Mouse (Mus musculus): ENCODE measurements around the gene Trpc4ap. TPM values are rescaled to one million over a fixed set of nuclear protein-coding genes. Genes with fewer than 3 reads are reported as not detected.

Gene Trpc4ap
- polyA plus RNA-seq, 1 experiment from 2014 or later: 153 TPM

DNA sequence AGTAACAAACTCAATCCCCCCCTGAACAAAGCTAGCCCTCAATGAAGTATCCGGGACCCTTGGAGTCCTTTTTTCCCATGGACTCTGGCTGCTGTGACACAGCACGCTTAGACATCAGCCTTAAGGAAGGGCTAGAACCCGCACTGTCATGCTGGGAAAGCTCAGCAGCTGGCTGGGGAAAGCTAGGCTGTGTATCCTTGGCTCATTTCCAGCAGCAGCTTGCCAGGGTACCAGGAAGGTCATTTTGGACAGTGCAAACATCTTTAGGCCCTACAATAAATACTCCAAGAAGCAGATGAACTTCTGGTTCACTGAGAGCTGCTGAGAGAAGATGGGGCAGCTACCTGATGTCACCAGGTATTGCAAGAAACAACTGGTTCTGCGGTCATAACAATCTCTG lies 20.9 kb downstream of the Trpc4ap start:
- Histone ChIP-seq H3K4me2 (ENCODE audit: low read length) (no peak overlapping the region), H3K9me3 (replicated peaks; ENCODE audit: control insufficient read depth, low read length) (no peaks in the 10 kb centered on the region), H3K4me3 (ENCODE audit: low read depth, low read length) (no peak overlapping the region), H3K9ac (ENCODE audit: low read length) (no peak overlapping the region), H3K27me3 (replicated peaks; ENCODE audit: control insufficient read depth, insufficient read depth, low read length) (no peaks in the 10 kb centered on the region), H3K36me3 (ENCODE audit: control insufficient read depth, insufficient read depth, low read length) (peaks cover 46% of the 10 kb centered on the region), H3K4me1 (ENCODE audit: control insufficient read depth, insufficient read depth, low read length) (no peaks in the 10 kb centered on the region), H3K27ac (ENCODE audit: low read depth, low read length) (no peak overlapping the region)
- DNase-seq (ENCODE audit: low spot score): peak; percentile 14
- no peak for ATAC-seq
- 86% methylated on average over 4 of the region's 4 CpGs for WGBS

DNA sequence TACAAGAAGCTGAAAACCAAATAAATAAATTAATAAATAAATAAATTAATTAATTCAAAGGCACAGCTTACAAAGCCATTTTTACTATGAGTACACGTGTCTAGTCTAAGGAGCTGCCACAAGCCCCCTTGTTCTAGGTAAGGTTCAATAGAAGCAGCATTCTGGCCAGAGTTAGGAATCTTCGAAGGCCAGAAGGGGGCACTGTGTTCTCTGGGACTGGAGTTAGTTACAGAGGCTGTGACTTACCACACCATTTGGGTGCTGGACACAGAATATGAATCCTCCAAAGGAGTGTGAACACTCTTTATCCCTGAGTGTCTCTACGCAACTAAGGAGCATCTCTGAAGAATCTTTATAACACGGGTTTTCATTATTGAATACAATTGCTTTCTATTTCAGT lies 23.7 kb downstream of the Trpc4ap start:
- Histone ChIP-seq H3K4me1 (ENCODE audit: control insufficient read depth, insufficient read depth, low read length) (no peaks in the 10 kb centered on the region), H3K27me3 (replicated peaks; ENCODE audit: control insufficient read depth, insufficient read depth, low read length) (no peaks in the 10 kb centered on the region), H3K36me3 (ENCODE audit: control insufficient read depth, insufficient read depth, low read length) (peaks cover 73% of the 10 kb centered on the region), H3K4me3 (ENCODE audit: low read depth, low read length) (no peak overlapping the region), H3K9ac (ENCODE audit: low read length) (no peak overlapping the region), H3K27ac (ENCODE audit: low read depth, low read length) (no peak overlapping the region), H3K4me2 (ENCODE audit: low read length) (no peak overlapping the region), H3K9me3 (replicated peaks; ENCODE audit: control insufficient read depth, low read length) (no peaks in the 10 kb centered on the region)
- 83% methylated on average over 4 of the region's 4 CpGs for WGBS
- ATAC-seq (no peak), DNase-seq (ENCODE audit: low spot score) (peak; percentile 22)

DNA sequence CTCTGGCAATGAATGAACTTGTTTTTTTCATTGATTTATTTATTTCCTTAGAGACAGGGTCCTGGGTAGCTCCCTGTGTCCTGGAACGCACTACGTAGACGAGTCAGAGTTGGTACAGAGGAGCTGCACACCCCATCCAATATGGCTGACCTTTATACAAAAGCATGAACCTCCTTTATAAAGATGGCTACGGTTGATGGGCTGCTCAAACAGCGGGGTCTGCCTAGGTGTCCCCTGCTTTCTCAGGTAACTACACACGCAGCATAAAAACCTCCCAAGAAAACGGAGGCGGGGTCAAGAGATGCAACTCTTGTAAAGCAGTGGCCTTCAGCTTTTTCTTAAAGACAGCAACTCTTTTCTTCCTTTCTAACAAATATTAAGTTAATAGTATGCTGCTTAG lies 24.3 kb downstream of the Trpc4ap start:
- H3K9me3 ChIP-seq (replicated peaks; ENCODE audit: control insufficient read depth, low read length): no peaks in the 10 kb centered on the region
- no peak overlapping the region for H3K9ac ChIP-seq (ENCODE audit: low read length)
- no peak for DNase-seq (ENCODE audit: low spot score)
- no peaks in the 10 kb centered on the region for H3K4me1 ChIP-seq (ENCODE audit: control insufficient read depth, insufficient read depth, low read length)
- H3K4me3 ChIP-seq (ENCODE audit: low read depth, low read length): no peak overlapping the region
- H3K27me3 ChIP-seq (replicated peaks; ENCODE audit: control insufficient read depth, insufficient read depth, low read length): no peaks in the 10 kb centered on the region
- no peak overlapping the region for H3K27ac ChIP-seq (ENCODE audit: low read depth, low read length)
- WGBS: 98% methylated on average over 8 of the region's 8 CpGs
- no peak overlapping the region for H3K4me2 ChIP-seq (ENCODE audit: low read length)
- peaks cover 76% of the 10 kb centered on the region for H3K36me3 ChIP-seq (ENCODE audit: control insufficient read depth, insufficient read depth, low read length)
- no peak for ATAC-seq

DNA sequence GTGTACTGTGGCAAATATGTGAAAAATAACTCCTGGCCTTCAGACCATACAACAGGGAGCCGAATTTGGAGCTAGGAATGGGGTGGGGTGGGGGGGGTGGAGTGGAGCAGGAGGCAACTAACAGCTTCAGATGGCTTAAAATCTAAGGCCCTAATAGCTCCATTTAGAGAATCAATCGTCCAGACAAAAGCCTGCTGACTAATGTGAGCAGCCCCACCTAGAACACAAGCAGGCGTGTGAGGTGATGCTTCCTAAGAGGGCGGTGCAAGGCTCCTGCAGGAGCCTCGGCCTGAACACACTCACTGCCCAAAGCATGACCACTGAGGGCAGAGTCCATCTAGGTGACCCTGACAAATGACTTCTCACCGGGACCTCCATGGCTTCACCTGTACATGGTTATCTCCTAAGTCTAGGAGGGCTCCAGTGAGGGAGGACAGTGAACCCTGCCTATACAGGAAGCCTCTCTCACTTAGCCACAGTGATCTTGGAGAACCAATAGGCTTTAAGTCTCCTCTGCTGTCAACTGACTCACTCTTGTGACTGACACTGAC lies 28.2 kb downstream of the Trpc4ap start:
- no peaks in the 10 kb centered on the region for H3K27me3 ChIP-seq (replicated peaks; ENCODE audit: control insufficient read depth, insufficient read depth, low read length)
- H3K4me2 ChIP-seq (ENCODE audit: low read length): no peak overlapping the region
- H3K9ac ChIP-seq (ENCODE audit: low read length): no peak overlapping the region
- no peak for ATAC-seq
- no peaks in the 10 kb centered on the region for H3K4me1 ChIP-seq (ENCODE audit: control insufficient read depth, insufficient read depth, low read length)
- H3K9me3 ChIP-seq (replicated peaks; ENCODE audit: control insufficient read depth, low read length): no peaks in the 10 kb centered on the region
- H3K4me3 ChIP-seq (ENCODE audit: low read depth, low read length): no peak overlapping the region
- H3K36me3 ChIP-seq (ENCODE audit: control insufficient read depth, insufficient read depth, low read length): peaks cover 82% of the 10 kb centered on the region
- H3K27ac ChIP-seq (ENCODE audit: low read depth, low read length): no peak overlapping the region
- DNase-seq (ENCODE audit: low spot score): no peak
- 82% methylated on average over 6 of the region's 6 CpGs for WGBS

DNA sequence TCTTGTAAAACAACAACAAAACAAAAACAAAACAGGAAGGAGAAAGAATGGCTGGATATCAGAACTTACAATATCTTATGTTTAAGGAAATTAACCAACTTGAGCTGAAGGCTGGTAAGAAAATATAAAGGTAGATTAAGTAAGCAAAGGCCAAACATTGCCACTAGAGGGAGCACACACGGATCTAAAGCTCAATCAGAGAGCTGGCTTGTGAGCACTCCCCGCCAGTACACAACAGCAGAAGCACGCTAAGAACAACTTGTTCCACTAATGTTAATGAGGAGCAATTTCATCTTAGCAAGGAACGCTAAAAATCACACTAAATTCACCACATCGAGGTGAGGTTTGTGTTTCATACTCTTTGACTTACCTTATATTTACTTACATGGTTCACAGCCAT lies 29.1 kb downstream of the Trpc4ap start:
- WGBS: 19% methylated on average over 5 of the region's 5 CpGs
- H3K9me3 ChIP-seq (replicated peaks; ENCODE audit: control insufficient read depth, low read length): no peaks in the 10 kb centered on the region
- no peaks in the 10 kb centered on the region for H3K4me1 ChIP-seq (ENCODE audit: control insufficient read depth, insufficient read depth, low read length)
- no peak overlapping the region for H3K4me3 ChIP-seq (ENCODE audit: low read depth, low read length)
- H3K9ac ChIP-seq (ENCODE audit: low read length): no peak overlapping the region
- H3K27ac ChIP-seq (ENCODE audit: low read depth, low read length): no peak overlapping the region
- H3K27me3 ChIP-seq (replicated peaks; ENCODE audit: control insufficient read depth, insufficient read depth, low read length): no peaks in the 10 kb centered on the region
- no peak overlapping the region for H3K4me2 ChIP-seq (ENCODE audit: low read length)
- DNase-seq (ENCODE audit: low spot score) (peak; percentile 89), ATAC-seq (no peak)
- peaks cover 82% of the 10 kb centered on the region for H3K36me3 ChIP-seq (ENCODE audit: control insufficient read depth, insufficient read depth, low read length)

DNA sequence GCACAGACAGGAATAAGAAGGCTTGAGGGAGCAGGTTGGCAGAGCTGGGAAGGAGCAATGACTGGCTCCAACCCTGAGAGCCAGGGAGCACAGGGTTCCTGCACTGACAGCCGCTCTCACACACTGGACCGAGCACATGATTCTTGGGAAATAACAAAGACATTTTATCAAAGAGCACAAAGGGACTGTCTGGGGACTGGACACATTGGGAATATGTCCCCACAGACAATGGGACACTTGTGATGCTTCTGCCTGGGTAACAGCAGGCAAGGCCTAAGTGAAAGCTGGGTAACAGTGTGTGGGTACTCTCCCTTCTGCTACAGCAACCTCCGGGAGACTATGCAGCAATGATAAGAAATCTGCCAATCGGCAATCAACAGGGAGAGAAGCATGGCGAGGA lies 29.8 kb downstream of the Trpc4ap start:
- Histone ChIP-seq H3K4me2 (ENCODE audit: low read length) (no peak overlapping the region), H3K9ac (ENCODE audit: low read length) (no peak overlapping the region), H3K27me3 (replicated peaks; ENCODE audit: control insufficient read depth, insufficient read depth, low read length) (no peaks in the 10 kb centered on the region), H3K4me3 (ENCODE audit: low read depth, low read length) (no peak overlapping the region), H3K9me3 (replicated peaks; ENCODE audit: control insufficient read depth, low read length) (no peaks in the 10 kb centered on the region), H3K4me1 (ENCODE audit: control insufficient read depth, insufficient read depth, low read length) (no peaks in the 10 kb centered on the region), H3K27ac (ENCODE audit: low read depth, low read length) (no peak overlapping the region), H3K36me3 (ENCODE audit: control insufficient read depth, insufficient read depth, low read length) (peaks cover 83% of the 10 kb centered on the region)
- 80% methylated on average over 5 of the region's 5 CpGs for WGBS
- ATAC-seq (no peak), DNase-seq (ENCODE audit: low spot score) (no peak)

DNA sequence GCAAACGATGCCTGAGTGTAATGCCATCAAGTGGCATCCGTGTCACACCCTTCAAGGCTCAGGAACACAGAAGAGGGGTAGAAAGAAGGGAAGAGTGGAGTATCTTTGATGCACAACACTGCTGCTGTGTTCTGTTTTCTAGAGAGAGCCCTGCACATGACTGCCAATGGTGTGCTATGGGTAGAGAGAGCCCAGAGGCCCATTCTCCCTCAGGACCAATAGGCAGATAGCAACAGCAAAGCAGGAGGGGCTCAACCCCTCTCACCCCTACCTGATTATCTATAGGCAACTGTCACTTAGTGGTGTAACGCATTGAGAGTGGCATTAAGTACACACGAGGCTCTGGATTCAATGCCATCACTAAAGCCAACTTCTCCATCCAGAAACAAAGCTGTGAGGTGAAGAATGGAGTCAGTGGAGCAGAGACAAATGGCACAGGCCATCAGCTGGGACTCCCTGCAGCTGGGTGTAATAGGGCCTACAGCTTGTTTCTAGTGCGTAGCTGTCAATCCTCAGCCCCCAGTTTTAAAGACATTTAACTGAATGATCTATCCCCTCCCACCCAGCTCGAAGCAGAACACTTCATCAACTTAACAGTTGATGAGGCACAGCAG lies 36.3 kb downstream of the Trpc4ap start:
- DNase-seq (ENCODE audit: low spot score) (peak; percentile 36), ATAC-seq (no peak)
- H3K27ac ChIP-seq (ENCODE audit: low read depth, low read length): 0 out of 2 replicates have a peak overlapping the region, but pooled peaks have one; percentile 23
- 24% methylated on average over 6 of the region's 6 CpGs for WGBS
- no peaks in the 10 kb centered on the region for H3K4me1 ChIP-seq (ENCODE audit: control insufficient read depth, insufficient read depth, low read length)
- no peak overlapping the region for H3K9ac ChIP-seq (ENCODE audit: low read length)
- H3K27me3 ChIP-seq (replicated peaks; ENCODE audit: control insufficient read depth, insufficient read depth, low read length): no peaks in the 10 kb centered on the region
- H3K4me2 ChIP-seq (ENCODE audit: low read length): no peak overlapping the region
- H3K4me3 ChIP-seq (ENCODE audit: low read depth, low read length): no peak overlapping the region
- peaks cover 91% of the 10 kb centered on the region for H3K36me3 ChIP-seq (ENCODE audit: control insufficient read depth, insufficient read depth, low read length)
- H3K9me3 ChIP-seq (replicated peaks; ENCODE audit: control insufficient read depth, low read length): no peaks in the 10 kb centered on the region

DNA sequence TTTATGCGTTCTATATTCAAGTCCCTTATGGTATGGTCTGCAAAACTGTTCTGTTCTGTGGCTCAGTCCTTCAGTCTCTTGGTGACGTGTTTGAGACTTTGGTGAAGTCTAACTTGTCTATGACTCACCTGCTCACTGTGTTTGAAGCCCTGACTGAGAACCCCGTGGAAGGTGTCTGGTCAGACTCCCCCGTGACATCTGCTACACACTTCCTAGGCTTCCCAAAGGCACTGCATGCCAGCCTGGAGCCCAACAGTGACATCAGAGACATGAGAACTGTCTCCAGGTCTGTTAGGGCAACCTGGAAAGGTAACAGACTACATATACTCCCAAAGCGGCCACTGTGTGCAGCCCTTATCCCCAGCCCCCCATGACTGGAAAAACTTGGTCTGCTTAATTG lies 39.6 kb downstream of the Trpc4ap start:
- Histone ChIP-seq H3K27me3 (replicated peaks; ENCODE audit: control insufficient read depth, insufficient read depth, low read length) (no peaks in the 10 kb centered on the region), H3K9ac (ENCODE audit: low read length) (no peak overlapping the region), H3K36me3 (ENCODE audit: control insufficient read depth, insufficient read depth, low read length) (peaks cover 96% of the 10 kb centered on the region), H3K9me3 (replicated peaks; ENCODE audit: control insufficient read depth, low read length) (no peaks in the 10 kb centered on the region), H3K27ac (ENCODE audit: low read depth, low read length) (no peak overlapping the region), H3K4me1 (ENCODE audit: control insufficient read depth, insufficient read depth, low read length) (no peaks in the 10 kb centered on the region), H3K4me3 (ENCODE audit: low read depth, low read length) (no peak overlapping the region), H3K4me2 (ENCODE audit: low read length) (no peak overlapping the region)
- 89% methylated on average over 5 of the region's 5 CpGs for WGBS
- no peak for DNase-seq (ENCODE audit: low spot score)
- no peak for ATAC-seq

DNA sequence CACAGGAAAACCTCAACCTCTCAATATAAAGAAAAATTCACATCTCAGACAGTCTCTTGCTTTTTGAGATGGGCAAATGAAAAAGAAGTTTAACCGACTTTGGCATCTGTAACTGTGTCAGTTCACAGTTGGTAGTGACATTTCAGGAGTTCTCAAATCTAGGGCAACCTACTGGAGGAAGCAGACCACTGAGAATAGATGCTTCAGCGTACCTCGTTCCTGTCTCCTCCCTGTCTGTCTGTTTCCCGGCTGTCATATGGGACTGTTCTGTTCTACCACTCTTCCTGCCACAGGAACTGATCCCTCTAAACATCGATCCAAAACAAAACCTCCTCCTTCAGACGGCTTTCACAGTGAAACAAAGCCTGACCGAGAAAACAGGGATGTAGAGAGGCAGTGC lies 46.4 kb downstream of the Trpc4ap start:
- 78% methylated on average over 7 of the region's 7 CpGs for WGBS
- no peak overlapping the region for H3K4me2 ChIP-seq (ENCODE audit: low read length)
- no peak overlapping the region for H3K9ac ChIP-seq (ENCODE audit: low read length)
- no peak overlapping the region for H3K27ac ChIP-seq (ENCODE audit: low read depth, low read length)
- no peaks in the 10 kb centered on the region for H3K27me3 ChIP-seq (replicated peaks; ENCODE audit: control insufficient read depth, insufficient read depth, low read length)
- DNase-seq (ENCODE audit: low spot score) (no peak), ATAC-seq (no peak)
- H3K9me3 ChIP-seq (replicated peaks; ENCODE audit: control insufficient read depth, low read length): no peaks in the 10 kb centered on the region
- no peaks in the 10 kb centered on the region for H3K4me1 ChIP-seq (ENCODE audit: control insufficient read depth, insufficient read depth, low read length)
- H3K36me3 ChIP-seq (ENCODE audit: control insufficient read depth, insufficient read depth, low read length): peaks cover 86% of the 10 kb centered on the region
- no peak overlapping the region for H3K4me3 ChIP-seq (ENCODE audit: low read depth, low read length)
